Mouse (Mus musculus): ENCODE data around the gene Itga1. TPM values are rescaled to one million over a fixed set of nuclear protein-coding genes. Genes with fewer than 3 reads are reported as not detected.

Gene Itga1
- polyA plus RNA-seq, 1 experiment: 16.5 TPM

DNA sequence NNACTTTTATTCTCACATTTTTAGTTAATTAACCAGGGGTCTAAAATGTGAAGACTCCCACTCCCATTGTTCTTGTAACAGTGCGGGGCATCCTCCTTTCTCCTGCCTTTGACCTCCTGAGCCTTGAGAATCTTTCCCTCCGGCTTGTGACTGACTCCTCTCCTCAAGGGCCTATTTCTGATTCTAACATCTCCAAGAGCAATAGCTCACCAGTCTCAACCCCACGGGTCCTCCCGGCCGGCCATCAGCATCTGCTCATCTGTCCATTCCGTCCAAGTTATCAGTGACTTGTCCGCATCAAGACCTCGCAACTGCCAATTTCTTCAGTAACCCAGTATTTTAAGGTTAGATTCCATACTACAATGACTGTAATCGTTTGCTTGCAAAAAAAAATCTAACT is 84.2 kb downstream of the Itga1 start:
- Histone ChIP-seq H3K4me1 (ENCODE audit: control insufficient read depth, insufficient read depth, low read length) (no peaks in the 10 kb centered on the region), H3K36me3 (ENCODE audit: control insufficient read depth, insufficient read depth, low read length) (no peaks in the 10 kb centered on the region; the same call in 1 of the 2 replicates), H3K27ac (ENCODE audit: insufficient read depth, low read depth, low read length) (no peak overlapping the region), H3K27me3 (replicated peaks; ENCODE audit: control insufficient read depth, insufficient read depth, low read length) (no peaks in the 10 kb centered on the region), H3K4me3 (ENCODE audit: insufficient read depth, low read depth, low read length) (no peak overlapping the region)
- DNase-seq: no peak
- WGBS: 94% methylated on average over 9 of the region's 9 CpGs
- TF ChIP-seq POLR2A (IDR thresholded peaks at IDR 0.05; ENCODE audit: low read depth, low read length) (no peak), CTCF (conservative IDR thresholded peaks at IDR 0.05; ENCODE audit: insufficient read depth, insufficient read length, low read depth, low read length) (no peak)

- no peak overlapping the region for H3K27ac ChIP-seq (ENCODE audit: insufficient read depth, low read depth, low read length)
- no peaks in the 10 kb centered on the region for H3K27me3 ChIP-seq (replicated peaks; ENCODE audit: control insufficient read depth, insufficient read depth, low read length)
- H3K4me1 ChIP-seq (ENCODE audit: control insufficient read depth, insufficient read depth, low read length): no peaks in the 10 kb centered on the region
- no peak for TF ChIP-seq POLR2A (IDR thresholded peaks at IDR 0.05; ENCODE audit: low read depth, low read length)
- TF ChIP-seq CTCF (conservative IDR thresholded peaks at IDR 0.05; ENCODE audit: insufficient read depth, insufficient read length, low read depth, low read length): no peak
- 80% methylated on average over 6 of the region's 6 CpGs for WGBS
- no peak for DNase-seq
- peaks cover 2% of the 10 kb centered on the region; the same call in 1 of the 2 replicates for H3K36me3 ChIP-seq (ENCODE audit: control insufficient read depth, insufficient read depth, low read length)
- H3K4me3 ChIP-seq (ENCODE audit: insufficient read depth, low read depth, low read length): no peak overlapping the region
These were observed 90.2 kb downstream of the Itga1 start for GRCm38 (mm10) chr13:115011547-115011946.

DNA sequence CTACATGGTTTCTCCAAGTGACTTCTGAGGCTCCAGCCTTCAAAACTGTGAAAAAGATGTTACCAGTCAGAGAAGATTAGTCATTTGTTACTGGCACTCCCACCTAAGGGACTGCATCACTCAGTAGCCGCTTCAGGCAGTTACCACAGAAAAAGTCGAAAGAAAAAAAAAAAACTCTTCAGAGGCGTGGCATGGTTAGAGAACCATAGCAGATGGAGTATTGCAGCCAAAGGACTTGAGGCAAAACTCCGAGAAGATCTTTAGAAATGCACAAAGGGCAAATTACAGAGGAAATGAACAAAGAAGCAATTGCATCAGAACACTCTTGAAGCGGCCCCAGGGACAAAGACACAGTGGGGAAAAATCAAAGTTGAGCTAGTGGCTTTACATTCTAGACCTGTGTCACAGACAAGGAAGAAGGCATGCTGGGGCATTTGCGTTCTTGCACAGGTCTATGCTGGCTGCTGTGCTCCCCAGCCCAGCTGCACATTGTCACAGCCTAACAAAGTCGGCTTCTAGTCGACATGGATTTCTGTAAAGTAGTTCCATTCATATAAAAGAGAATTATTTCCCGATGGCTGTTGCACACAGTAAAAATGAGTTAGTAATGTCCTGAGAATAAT is 95.4 kb downstream of the Itga1 start:
- no peaks in the 10 kb centered on the region for H3K4me1 ChIP-seq (ENCODE audit: control insufficient read depth, insufficient read depth, low read length)
- no peak for TF ChIP-seq POLR2A (IDR thresholded peaks at IDR 0.05; ENCODE audit: low read depth, low read length)
- no peak for TF ChIP-seq CTCF (conservative IDR thresholded peaks at IDR 0.05; ENCODE audit: insufficient read depth, insufficient read length, low read depth, low read length)
- H3K4me3 ChIP-seq (ENCODE audit: insufficient read depth, low read depth, low read length): no peak overlapping the region
- WGBS: 50% methylated on average over 9 of the region's 9 CpGs
- H3K27me3 ChIP-seq (replicated peaks; ENCODE audit: control insufficient read depth, insufficient read depth, low read length): no peaks in the 10 kb centered on the region
- H3K27ac ChIP-seq (ENCODE audit: insufficient read depth, low read depth, low read length): no peak overlapping the region
- DNase-seq: peak; percentile 21
- peaks cover 4% of the 10 kb centered on the region for H3K36me3 ChIP-seq (ENCODE audit: control insufficient read depth, insufficient read depth, low read length)

DNA sequence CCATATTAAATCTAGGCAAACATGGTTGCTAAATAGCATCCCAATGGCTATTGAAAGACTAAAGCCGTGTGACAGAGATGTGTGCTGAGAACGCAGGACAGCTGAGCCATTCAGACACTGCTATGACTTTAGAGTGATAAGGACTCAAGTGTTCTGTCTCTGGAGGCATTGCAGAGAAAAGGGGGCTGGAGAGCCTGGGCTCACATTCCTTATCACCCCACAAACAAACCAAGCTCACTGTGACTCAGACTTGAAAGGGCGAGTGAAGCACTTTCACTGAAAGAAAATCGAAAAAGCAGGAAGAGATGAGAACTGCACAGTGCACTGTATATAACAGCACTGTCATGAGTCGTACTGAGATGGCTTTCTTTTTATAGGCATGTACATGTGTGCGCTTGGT is 96.4 kb downstream of the Itga1 start:
- H3K4me3 ChIP-seq (ENCODE audit: insufficient read depth, low read depth, low read length): no peak overlapping the region

GRCm38 (mm10) chr13:115003444-115004053 is 98.2 kb downstream of the Itga1 start:
- no peaks in the 10 kb centered on the region for H3K4me1 ChIP-seq (ENCODE audit: control insufficient read depth, insufficient read depth, low read length)
- TF ChIP-seq CTCF (conservative IDR thresholded peaks at IDR 0.05; ENCODE audit: insufficient read depth, insufficient read length, low read depth, low read length) (peak; percentile 50; the same call in 1 of the 2 replicates), POLR2A (IDR thresholded peaks at IDR 0.05; ENCODE audit: low read depth, low read length) (no peak)
- H3K27ac ChIP-seq (ENCODE audit: insufficient read depth, low read depth, low read length): peak overlapping the region; percentile 31; the same call in 1 of the 2 replicates
- DNase-seq: peak; percentile 38
- no peaks in the 10 kb centered on the region for H3K27me3 ChIP-seq (replicated peaks; ENCODE audit: control insufficient read depth, insufficient read depth, low read length)
- H3K4me3 ChIP-seq (ENCODE audit: insufficient read depth, low read depth, low read length): no peak overlapping the region
- 27% methylated on average over 7 of the region's 7 CpGs for WGBS
- peaks cover 7% of the 10 kb centered on the region for H3K36me3 ChIP-seq (ENCODE audit: control insufficient read depth, insufficient read depth, low read length)

More for the DNA sequence above, 96.4 kb downstream of the Itga1 start:
- H3K27me3 ChIP-seq (replicated peaks; ENCODE audit: control insufficient read depth, insufficient read depth, low read length): no peaks in the 10 kb centered on the region
- WGBS: 86% methylated on average over 6 of the region's 6 CpGs
- H3K27ac ChIP-seq (ENCODE audit: insufficient read depth, low read depth, low read length): no peak overlapping the region
- no peaks in the 10 kb centered on the region for H3K4me1 ChIP-seq (ENCODE audit: control insufficient read depth, insufficient read depth, low read length)
- H3K36me3 ChIP-seq (ENCODE audit: control insufficient read depth, insufficient read depth, low read length): peaks cover 5% of the 10 kb centered on the region
- TF ChIP-seq POLR2A (IDR thresholded peaks at IDR 0.05; ENCODE audit: low read depth, low read length): no peak
- no peak for TF ChIP-seq CTCF (conservative IDR thresholded peaks at IDR 0.05; ENCODE audit: insufficient read depth, insufficient read length, low read depth, low read length)
- no peak for DNase-seq

- Histone ChIP-seq H3K27ac (ENCODE audit: insufficient read depth, low read depth, low read length) (no peak overlapping the region), H3K27me3 (replicated peaks; ENCODE audit: control insufficient read depth, insufficient read depth, low read length) (no peaks in the 10 kb centered on the region), H3K4me3 (ENCODE audit: insufficient read depth, low read depth, low read length) (no peak overlapping the region), H3K36me3 (ENCODE audit: control insufficient read depth, insufficient read depth, low read length) (peaks cover 7% of the 10 kb centered on the region), H3K4me1 (ENCODE audit: control insufficient read depth, insufficient read depth, low read length) (no peaks in the 10 kb centered on the region)
- DNase-seq: no peak
- WGBS: 83% methylated on average over 3 of the region's 3 CpGs
- no peak for TF ChIP-seq POLR2A (IDR thresholded peaks at IDR 0.05; ENCODE audit: low read depth, low read length)
- no peak for TF ChIP-seq CTCF (conservative IDR thresholded peaks at IDR 0.05; ENCODE audit: insufficient read depth, insufficient read length, low read depth, low read length)
These were observed 98.9 kb downstream of the Itga1 start for GRCm38 (mm10) chr13:115002837-115003236.

GRCm38 (mm10) chr13:115002155-115002554 is 99.6 kb downstream of the Itga1 start:
- Histone ChIP-seq H3K4me3 (ENCODE audit: insufficient read depth, low read depth, low read length) (no peak overlapping the region), H3K4me1 (ENCODE audit: control insufficient read depth, insufficient read depth, low read length) (no peaks in the 10 kb centered on the region), H3K27ac (ENCODE audit: insufficient read depth, low read depth, low read length) (no peak overlapping the region), H3K27me3 (replicated peaks; ENCODE audit: control insufficient read depth, insufficient read depth, low read length) (no peaks in the 10 kb centered on the region), H3K36me3 (ENCODE audit: control insufficient read depth, insufficient read depth, low read length) (peaks cover 7% of the 10 kb centered on the region)
- DNase-seq: no peak
- TF ChIP-seq CTCF (conservative IDR thresholded peaks at IDR 0.05; ENCODE audit: insufficient read depth, insufficient read length, low read depth, low read length): no peak
- no peak for TF ChIP-seq POLR2A (IDR thresholded peaks at IDR 0.05; ENCODE audit: low read depth, low read length)
- 74% methylated on average over 5 of the region's 5 CpGs for WGBS

All from kidney, adult 2 months (tissue).